Mouse (Mus musculus) erythroblast, embryonic 14.5 days (primary cell): ENCODE results near the gene Atp1a2. TPM values are rescaled to one million over a fixed set of nuclear protein-coding genes. Genes with fewer than 3 reads are reported as not detected.

Experiments
- H3K27me3 ChIP-seq: 2 replicates; pipeline ENCODE4 v1.6.1; 2012; ENCODE audit warnings: inconsistent platforms; ENCODE audit not compliant: control insufficient read depth
- H3K36me3 ChIP-seq: 2 replicates; pipeline ENCODE4 v1.6.1; 2012; ENCODE audit warnings: mild to moderate bottlenecking, inconsistent platforms; ENCODE audit not compliant: control insufficient read depth
- H3K4me1 ChIP-seq: 2 replicates; pipeline ENCODE4 v1.6.1; 2012; ENCODE audit warnings: inconsistent platforms; ENCODE audit not compliant: control insufficient read depth
- H3K4me3 ChIP-seq: replicated peaks from 2 replicates; pipeline ENCODE3; 2012; ENCODE audit warnings: moderate library complexity, mild to moderate bottlenecking, inconsistent platforms
- H3K9me3 ChIP-seq: 2 replicates; pipeline ENCODE4 v1.6.1; 2012; ENCODE audit warnings: low read length, inconsistent platforms, mixed read lengths; ENCODE audit not compliant: control insufficient read depth
- GATA1 ChIP-seq: IDR thresholded peaks from 2 replicates; pipeline ENCODE4 v1.6.1; 2012; ENCODE audit warnings: low read length, inconsistent platforms, mixed read lengths
- TAL1 ChIP-seq: IDR thresholded peaks from 3 replicates; pipeline ENCODE4 v1.6.1; 2012; ENCODE audit warnings: low read length, inconsistent platforms, mixed read lengths
- polyA plus RNA-seq: library from polyadenylated mRNA; stranded (reverse); fragments of >175 nt; gene quantifications from 2 replicates; pipeline ENCODE4 v1.2.3, GENCODE M21; 2012

The Atp1a2 gene
- polyA plus RNA-seq, 1 experiment, result not detected

- TF ChIP-seq GATA1 (no peak), TAL1 (no peak)
- H3K36me3 ChIP-seq, result peaks cover 6% of the 10 kb centered on the region
- H3K4me1 ChIP-seq, result peaks cover 51% of the 10 kb centered on the region
- H3K9me3 ChIP-seq, result no peaks in the 10 kb centered on the region
- H3K27me3 ChIP-seq, result no peaks in the 10 kb centered on the region
- peak overlapping the region; percentile 82 for H3K4me3 ChIP-seq
These were observed 13.5 kb upstream of the Atp1a2 start for GRCm38 (mm10) chr1:172311248-172311906.

- H3K4me1 ChIP-seq, result peaks cover 54% of the 10 kb centered on the region
- no peaks in the 10 kb centered on the region for H3K9me3 ChIP-seq
- TF ChIP-seq GATA1 (no peak), TAL1 (no peak)
- peak overlapping the region; percentile 60 for H3K4me3 ChIP-seq
- no peaks in the 10 kb centered on the region for H3K36me3 ChIP-seq
- no peaks in the 10 kb centered on the region; the same call in 1 of the 2 replicates for H3K27me3 ChIP-seq
These were observed 12.0 kb upstream of the Atp1a2 start for GRCm38 (mm10) chr1:172309699-172310398.

GRCm38 (mm10) chr1:172308409-172308808 lies 10.5 kb upstream of the Atp1a2 start:
- peaks cover 9% of the 10 kb centered on the region for H3K27me3 ChIP-seq
- H3K4me3 ChIP-seq, result no peak overlapping the region
- H3K9me3 ChIP-seq, result no peaks in the 10 kb centered on the region
- TF ChIP-seq TAL1 (no peak), GATA1 (no peak)
- peaks cover 58% of the 10 kb centered on the region for H3K4me1 ChIP-seq
- no peaks in the 10 kb centered on the region for H3K36me3 ChIP-seq

GRCm38 (mm10) chr1:172307936-172308335 lies 10.1 kb upstream of the Atp1a2 start:
- peaks cover 54% of the 10 kb centered on the region for H3K4me1 ChIP-seq
- H3K4me3 ChIP-seq, result no peak overlapping the region
- H3K36me3 ChIP-seq, result no peaks in the 10 kb centered on the region
- TF ChIP-seq GATA1, result no peak
- TF ChIP-seq TAL1, result no peak
- H3K9me3 ChIP-seq, result no peaks in the 10 kb centered on the region
- peaks cover 13% of the 10 kb centered on the region for H3K27me3 ChIP-seq

- no peaks in the 10 kb centered on the region for H3K9me3 ChIP-seq
- no peak overlapping the region for H3K4me3 ChIP-seq
- peaks cover 44% of the 10 kb centered on the region for H3K4me1 ChIP-seq
- H3K27me3 ChIP-seq, result peaks cover 14% of the 10 kb centered on the region
- no peaks in the 10 kb centered on the region for H3K36me3 ChIP-seq
- no peak for TF ChIP-seq GATA1
- TF ChIP-seq TAL1, result no peak
These were observed 9.0 kb upstream of the Atp1a2 start for GRCm38 (mm10) chr1:172306885-172307284.

GRCm38 (mm10) chr1:172306196-172306595 lies 8.3 kb upstream of the Atp1a2 start:
- H3K9me3 ChIP-seq, result no peaks in the 10 kb centered on the region
- H3K27me3 ChIP-seq, result peaks cover 14% of the 10 kb centered on the region
- no peak overlapping the region for H3K4me3 ChIP-seq
- no peaks in the 10 kb centered on the region for H3K36me3 ChIP-seq
- TF ChIP-seq GATA1 (no peak), TAL1 (no peak)
- peaks cover 38% of the 10 kb centered on the region for H3K4me1 ChIP-seq

GRCm38 (mm10) chr1:172305635-172306034 lies 7.8 kb upstream of the Atp1a2 start:
- Histone ChIP-seq H3K9me3 (no peaks in the 10 kb centered on the region), H3K36me3 (no peaks in the 10 kb centered on the region), H3K27me3 (peaks cover 14% of the 10 kb centered on the region), H3K4me1 (peaks cover 32% of the 10 kb centered on the region), H3K4me3 (no peak overlapping the region)
- TF ChIP-seq GATA1, result no peak
- TF ChIP-seq TAL1, result no peak

GRCm38 (mm10) chr1:172305153-172305552 lies 7.3 kb upstream of the Atp1a2 start:
- Histone ChIP-seq H3K9me3 (no peaks in the 10 kb centered on the region), H3K27me3 (peaks cover 14% of the 10 kb centered on the region), H3K4me1 (peaks cover 27% of the 10 kb centered on the region), H3K36me3 (no peaks in the 10 kb centered on the region), H3K4me3 (no peak overlapping the region)
- TF ChIP-seq GATA1 (no peak), TAL1 (no peak; the same call in 2 of the 3 replicates)

- TF ChIP-seq TAL1, result no peak
- TF ChIP-seq GATA1, result no peak
- Histone ChIP-seq H3K9me3 (no peaks in the 10 kb centered on the region), H3K36me3 (no peaks in the 10 kb centered on the region), H3K27me3 (peaks cover 14% of the 10 kb centered on the region), H3K4me3 (no peak overlapping the region), H3K4me1 (peaks cover 20% of the 10 kb centered on the region)
These were observed 6.6 kb upstream of the Atp1a2 start for GRCm38 (mm10) chr1:172304443-172304842.
